Mouse (Mus musculus) right cerebral cortex, postnatal 4 days (tissue): ENCODE results near the gene Bsg.

Source experiments
- DNase-seq: peaks from one replicate; pipeline ENCODE4 v3.0.0-alpha.2; 2022

Bsg gene

DNA sequence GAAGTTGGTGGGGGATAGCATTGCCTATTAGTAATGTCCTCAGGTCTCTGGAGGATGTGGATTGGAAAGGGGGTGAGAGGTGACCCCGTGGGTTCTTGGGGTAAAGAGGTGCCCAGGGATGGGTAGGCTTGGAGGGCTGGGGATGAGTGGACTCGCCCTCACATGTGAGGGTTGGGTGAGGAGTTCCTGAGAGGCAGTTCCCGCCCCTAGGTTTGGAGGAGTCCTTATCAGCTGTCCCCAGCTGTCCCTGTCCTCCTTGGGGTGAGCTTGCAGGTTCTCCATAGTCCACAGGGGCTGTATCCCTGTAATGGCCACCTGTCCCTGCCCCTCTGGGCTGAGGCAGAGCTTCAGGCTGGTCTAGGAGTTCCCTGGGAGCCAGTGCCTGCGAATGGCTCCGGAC, 1.7 kb downstream of the Bsg start:
- DNase-seq = no peak

DNA sequence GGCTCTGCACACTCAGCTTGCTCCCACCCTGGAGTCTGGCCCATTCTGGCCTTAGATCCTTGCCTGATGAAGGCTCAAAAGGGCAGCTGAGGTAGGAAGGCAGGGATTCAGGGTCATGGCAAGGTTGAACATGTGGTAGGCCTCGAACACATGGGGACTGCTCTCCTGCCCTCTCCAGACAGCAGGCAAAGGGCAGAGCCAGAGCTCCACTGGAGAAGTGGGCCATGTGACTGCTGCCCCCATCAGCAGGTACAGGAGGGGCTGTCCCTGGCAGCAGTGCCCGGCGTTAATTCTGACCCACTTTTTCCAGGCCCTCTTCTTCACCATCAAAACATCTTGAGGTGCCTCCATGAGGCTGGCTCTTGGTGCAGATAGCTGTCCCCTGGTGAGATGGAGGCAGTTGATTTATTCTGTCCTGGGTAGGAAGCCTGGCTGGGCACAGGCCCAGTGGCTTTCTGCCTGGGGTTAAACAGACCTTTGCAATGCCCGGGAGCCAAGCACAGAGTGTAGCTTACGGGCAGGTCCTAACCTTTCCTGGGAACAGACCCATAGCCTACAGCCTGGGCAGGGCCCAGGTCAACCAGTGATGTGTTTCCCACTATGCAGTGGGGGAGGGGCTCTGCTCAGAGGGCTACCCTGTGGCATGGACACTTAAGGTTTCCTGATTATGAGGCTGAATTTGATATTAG, 2.3 kb downstream of the Bsg start:
- no peak for DNase-seq

DNA sequence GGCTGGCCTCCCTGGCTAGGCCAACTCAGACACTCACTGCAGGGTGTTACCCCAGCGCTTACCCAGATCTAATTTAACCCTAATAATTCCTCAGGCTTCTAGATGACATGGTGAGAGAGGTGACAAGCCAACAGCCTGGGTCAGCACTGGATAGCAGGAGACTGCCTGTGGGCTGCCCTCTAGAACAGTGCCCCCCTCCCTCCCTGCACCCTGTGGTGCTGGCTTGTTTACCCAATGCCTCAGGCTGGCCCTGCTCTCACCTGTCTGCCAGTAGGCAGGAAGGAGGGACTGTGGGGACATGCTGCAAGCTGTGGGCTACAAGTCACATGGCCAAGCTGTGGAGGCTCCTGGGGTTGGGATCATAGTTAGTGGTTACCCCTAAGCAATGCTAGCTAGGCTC, 2.9 kb downstream of the Bsg start:
- DNase-seq = no peak

DNA sequence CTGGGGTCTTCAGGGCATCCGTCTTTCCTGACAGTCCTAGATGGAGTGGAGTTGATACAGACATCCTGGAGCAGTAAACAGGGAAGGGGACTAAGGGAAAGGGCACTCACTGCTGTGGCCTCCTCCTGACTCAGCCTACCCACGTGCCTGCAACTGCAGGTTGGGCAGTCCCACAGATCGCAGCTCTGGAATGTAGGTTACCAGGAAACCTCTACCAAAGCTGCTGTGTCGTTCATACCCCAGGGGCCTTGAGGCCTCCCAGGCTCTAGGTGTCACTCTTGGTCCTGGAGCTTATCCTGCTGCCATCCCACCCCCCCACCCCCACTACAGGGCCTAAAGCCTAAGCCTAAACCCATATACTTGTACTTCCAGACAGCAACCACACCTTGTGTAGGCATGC, 3.5 kb downstream of the Bsg start:
- DNase-seq = no peak

DNA sequence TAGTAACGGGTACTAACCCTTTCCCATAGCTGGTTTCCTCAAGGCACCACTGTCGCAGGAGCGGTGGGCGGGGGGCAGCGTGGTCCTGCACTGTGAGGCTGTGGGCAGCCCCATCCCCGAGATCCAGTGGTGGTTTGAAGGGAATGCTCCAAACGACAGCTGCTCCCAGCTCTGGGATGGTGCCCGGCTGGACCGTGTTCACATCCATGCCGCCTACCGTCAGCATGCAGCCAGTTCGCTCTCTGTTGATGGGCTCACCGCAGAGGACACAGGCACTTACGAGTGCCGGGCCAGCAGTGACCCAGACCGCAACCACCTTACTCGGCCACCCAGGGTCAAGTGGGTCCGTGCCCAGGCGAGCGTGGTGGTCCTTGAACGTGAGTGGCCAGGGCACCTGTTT, 4.4 kb downstream of the Bsg start:
- no peak for DNase-seq

DNA sequence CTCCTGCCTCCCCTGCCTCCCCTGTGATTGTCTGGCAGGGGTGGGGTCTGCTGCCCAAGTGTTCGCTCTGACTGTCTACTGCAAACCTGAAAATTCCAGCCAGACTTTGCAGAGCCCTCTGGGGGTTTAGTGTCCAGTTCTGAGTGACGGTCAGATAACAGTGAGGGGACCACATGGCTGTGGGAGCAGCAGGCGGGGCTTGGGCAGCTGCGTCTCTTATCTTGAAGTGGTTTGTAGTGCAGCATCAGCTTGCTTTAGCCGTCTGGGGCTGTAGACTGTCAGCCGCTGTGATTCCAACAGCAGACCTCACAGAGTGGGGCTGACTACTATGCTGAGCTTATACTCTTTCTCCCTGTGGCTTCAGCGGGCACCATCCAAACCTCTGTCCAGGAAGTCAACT, 5.0 kb downstream of the Bsg start:
- DNase-seq = no peak

DNA sequence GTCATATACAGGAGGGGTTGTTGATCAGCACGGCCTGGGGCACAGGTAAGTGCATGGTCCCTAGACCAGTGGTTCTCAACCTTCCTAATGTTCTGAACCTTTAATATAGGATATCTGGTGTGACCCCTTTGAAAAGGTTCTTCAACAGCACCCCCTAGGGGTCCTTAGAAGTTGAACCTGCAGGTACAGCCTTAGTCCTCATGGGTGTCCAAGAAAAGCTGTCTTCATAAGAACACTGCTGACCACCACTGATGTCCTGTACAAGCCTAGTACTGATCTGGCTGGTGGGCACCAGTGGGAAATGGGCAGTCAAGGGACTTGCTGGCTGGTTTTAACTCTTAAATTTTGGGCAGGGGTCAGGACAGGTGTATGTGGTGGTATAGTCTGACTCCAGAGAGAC, 7.7 kb downstream of the Bsg start:
- no peak for DNase-seq

DNA sequence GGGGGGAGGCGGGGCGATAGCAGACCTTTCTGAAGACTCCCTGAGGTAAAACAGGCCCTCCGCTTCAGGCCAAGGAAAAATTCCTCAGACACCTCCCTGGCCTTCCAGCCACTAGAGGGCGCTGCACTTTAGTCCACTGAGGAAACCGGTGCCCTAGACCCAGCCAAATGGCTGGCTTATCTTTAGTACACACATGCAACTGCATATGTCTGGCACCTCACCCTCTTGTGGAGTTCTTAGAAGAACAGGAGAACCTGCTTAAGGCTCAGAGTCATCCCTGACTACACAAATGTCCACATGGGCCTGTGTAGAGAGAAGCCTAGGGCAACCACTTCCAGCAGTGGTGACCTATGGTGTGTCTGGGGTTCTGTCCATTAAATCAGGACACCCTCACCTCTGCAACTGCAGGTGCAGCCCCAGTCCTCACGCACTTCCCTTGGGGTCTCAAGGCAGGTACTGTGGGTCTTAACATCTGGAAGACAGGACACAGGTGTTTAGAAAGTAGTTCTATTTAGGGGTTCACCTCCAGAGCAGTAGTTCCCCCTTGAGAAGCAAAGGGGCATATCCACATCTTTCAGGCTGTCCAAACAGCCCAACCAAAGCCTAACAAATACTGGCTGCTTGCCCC, 8.3 kb downstream of the Bsg start:
- peak; percentile 90 for DNase-seq

DNA sequence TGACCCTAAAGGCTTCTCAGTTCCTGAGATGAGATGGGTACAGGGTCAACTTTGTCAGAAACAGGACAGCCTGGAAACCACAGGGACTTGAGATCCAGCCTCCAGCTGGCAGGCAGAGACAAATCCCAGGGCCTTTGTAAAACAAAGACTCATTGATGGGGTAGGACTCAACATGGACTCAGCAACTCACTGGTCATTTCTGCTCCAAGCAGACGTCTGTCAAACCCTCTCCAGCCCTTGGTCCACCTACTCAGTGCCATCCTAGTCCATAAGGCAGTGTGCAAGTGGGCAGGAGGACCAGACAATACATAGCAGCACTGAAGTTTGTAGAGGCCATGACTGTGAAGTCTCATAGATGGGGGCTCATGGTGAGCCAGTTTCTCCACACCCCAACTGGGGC, 8.9 kb downstream of the Bsg start:
- no peak for DNase-seq

DNA sequence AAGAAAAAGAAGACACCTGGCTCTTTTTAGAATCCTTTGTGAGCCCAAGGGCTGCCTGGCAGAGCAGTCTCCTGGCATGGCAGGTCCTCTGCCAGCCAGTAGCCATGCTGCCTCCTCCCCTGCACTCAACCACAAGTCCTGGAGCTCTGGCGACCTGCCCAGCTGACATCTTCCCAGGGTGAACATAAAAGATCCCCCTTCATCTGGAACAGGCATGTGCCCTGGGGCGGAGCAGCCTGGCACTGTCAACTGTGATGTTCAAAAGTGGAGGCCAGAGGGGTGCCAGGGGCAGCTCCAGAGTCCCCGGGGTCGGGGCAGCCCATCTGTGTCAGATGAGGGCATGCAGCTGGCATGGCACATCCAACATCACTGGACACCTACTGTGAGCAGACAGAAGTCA, 10.7 kb downstream of the Bsg start:
- DNase-seq = peak; percentile 53

DNA sequence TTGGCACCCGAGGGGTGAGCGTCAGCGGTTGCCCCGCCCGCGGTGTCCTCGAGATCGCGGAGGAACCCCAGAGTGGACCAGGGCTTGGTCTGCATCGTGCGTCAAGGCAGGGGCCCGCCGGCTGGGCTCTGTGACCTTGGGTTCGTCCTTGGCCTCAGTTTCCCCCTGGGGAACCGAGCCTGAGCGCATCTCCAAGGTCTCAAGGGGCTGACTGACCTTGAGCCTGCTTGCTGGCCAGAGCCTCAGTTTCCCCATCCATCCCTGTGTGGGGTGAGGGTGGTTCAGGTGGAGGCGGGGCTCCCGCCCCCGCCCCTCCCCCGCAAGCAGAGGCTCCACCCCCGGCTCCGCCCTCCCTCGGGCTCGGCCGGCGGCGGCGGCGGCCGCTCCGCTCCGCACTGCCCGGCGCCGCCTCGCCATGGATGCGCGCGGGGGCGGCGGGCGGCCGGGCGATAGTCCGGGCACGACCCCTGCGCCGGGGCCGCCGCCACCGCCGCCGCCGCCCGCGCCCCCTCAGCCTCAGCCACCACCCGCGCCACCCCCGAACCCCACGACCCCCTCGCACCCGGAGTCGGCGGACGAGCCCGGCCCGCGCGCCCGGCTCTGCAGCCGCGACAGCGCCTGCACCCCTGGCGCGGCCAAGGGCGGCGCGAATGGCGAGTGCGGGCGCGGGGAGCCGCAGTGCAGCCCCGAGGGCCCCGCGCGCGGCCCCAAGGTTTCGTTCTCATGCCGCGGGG, 12.1 kb downstream of the Bsg start, which contains the start of gene Hcn2:
Hcn2 (plus strand) TSS at position 381 of the 734 bp plus-strand sequence.
- DNase-seq = peak; percentile 44

DNA sequence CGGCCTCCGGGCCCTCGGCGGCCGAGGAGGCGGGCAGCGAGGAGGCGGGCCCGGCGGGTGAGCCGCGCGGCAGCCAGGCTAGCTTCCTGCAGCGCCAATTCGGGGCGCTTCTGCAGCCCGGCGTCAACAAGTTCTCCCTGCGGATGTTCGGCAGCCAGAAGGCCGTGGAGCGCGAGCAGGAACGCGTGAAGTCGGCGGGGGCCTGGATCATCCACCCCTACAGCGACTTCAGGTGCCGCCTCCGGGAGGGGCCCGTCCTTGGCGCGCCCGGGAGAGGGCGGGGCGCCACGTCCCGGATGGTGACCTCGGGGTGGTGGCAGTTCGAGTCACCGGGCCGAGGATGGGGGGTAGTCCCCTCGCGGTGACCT, 12.7 kb downstream of the Bsg start:
- DNase-seq = peak; percentile 51

DNA sequence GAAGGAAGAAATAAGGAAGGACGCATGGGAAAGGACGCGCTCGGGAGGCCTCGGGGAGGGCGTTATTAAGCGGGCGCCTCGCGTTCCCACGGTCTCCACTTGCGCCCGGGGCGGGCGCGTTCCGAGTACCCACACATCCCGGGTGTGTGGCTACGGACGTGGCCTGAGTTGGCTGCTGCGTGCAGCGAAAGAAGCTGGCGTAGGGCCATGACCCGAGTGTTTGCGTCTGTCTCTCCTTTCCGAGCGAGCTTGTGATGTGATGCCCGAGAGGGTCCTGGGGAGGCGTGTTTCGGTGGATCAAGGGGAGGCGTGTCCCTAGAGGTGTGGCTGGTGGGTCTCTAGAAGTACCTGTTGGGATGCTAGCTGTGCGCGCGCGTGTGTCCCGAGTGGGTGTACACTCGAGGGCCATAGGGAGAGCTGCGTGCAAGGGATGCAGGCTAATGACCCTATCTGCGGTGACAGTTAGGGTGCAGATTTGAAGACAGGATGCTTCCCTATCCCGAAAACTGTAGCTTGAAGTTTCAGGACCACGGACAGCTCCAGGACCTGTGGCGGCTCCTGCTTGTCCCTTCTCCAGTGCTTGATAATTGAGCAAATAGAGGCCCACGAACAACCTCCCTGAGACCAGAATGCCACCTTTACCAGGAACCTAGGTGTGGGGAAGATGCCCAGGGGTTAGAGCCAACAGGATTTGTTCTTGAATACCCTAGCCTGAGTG, 13.5 kb downstream of the Bsg start:
- DNase-seq = peak; percentile 58

DNA sequence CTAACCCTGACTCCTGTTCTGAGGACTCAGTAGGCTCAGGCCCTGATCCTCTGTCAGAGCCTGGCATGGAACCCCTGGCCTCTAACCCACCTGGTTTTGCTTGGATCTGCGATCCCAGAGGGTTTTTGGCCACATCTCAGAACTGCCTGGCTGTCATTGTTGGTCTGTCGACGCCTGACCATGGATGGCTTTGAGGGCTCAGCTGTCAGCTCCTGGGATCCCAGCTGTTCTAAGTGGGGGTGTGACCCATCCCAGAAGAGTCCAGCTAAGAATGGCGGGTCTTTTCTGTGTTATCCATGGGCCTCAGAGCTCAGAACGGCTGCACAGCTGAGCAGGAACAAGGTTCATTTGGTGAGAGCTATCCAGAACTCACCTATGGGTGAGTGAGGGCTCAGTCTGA, 16.8 kb downstream of the Bsg start:
- no peak for DNase-seq

DNA sequence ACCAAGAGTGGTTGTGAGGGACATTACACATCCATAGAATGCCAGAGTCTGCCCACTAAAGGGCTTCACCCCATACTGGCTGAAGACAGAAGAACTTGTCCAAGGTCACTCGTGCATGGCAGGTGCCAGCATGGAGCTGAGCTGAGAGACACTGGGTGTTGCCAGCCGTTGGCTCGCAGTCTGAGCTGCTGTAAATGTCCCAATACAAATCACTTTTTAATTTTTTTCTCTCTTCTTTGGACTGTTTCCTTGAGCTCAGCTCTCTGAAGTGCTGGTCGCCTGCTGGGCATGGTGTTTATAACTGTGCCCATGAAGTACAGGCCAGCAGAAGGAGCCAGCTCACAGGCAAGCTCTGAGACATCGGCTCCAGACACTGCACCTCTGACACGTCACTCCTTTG, 18.8 kb downstream of the Bsg start:
- no peak for DNase-seq

DNA sequence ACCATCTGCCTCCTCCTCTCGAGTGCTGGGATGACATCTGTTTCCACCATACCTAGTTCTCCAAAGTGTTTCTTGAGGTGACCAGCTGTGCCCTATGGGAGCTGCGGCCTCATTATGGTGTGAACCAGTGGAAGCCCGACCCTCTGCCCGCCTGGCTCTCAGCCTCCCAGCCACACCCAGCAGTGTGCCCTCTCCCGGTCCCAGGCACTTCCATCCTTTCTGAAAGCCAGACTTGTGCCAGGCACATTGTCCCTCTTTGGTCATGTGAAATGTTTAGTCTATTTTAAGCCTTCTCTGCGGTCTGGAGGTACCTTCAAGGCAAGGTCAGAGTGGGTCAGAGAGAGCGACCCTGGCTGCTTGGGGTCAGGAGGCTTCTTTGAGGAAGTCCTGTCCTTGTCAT, 19.4 kb downstream of the Bsg start:
- DNase-seq = no peak

DNA sequence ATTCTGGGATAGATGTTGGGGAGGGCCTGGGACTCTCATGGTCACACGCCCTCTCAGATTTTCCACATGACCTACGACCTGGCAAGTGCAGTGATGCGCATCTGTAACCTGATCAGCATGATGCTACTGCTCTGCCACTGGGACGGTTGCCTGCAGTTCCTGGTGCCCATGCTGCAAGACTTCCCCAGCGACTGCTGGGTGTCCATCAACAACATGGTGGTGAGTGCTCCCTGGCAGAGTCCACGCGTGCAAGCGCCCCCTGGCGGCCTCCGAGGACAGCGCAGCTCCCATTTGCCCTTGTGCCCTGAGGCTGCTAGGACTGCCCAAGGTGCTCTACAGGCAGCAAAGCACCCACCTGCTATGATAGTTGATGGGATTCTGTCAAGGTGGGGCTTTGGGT, 21.8 kb downstream of the Bsg start:
- DNase-seq = no peak

DNA sequence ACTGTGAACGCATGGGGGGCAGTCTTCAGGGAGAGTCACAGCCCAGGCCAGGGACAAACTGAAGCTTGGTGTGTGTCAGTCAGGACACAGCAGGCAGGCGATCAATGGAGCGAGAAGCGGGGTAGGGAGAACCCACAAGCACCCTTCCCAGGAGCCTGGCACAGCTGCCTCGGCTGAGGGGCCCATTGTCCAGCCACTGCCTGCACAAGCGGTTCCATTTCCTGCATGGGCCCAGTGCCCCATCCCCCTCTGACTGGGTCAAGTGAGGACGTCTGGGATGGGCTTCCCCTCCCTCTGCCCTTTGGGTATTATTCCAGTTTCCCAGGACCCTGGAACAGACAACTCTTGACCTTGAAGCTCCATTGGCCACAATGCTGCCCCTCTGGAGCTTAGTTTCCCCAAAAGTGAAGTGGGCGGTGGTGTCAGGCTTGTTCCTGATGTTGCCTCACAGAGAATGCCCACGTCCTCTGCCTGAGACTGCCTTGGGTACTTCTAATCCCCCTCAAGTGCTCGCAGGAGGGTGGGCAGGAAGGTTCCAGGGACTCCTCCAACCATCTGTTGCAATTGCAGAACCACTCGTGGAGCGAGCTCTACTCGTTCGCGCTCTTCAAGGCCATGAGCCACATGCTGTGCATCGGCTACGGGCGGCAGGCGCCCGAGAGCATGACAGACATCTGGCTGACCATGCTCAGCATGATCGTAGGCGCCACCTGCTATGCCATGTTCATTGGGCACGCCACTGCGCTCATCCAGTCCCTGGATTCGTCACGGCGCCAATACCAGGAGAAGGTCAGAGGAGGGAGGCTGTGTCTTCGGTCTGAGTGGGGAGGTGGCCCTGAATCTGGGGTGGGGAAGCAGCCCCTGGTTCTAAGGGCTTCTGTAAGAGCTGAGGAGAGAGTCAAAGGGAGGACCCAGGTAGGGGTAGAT, 24.3 kb downstream of the Bsg start:
- no peak for DNase-seq

DNA sequence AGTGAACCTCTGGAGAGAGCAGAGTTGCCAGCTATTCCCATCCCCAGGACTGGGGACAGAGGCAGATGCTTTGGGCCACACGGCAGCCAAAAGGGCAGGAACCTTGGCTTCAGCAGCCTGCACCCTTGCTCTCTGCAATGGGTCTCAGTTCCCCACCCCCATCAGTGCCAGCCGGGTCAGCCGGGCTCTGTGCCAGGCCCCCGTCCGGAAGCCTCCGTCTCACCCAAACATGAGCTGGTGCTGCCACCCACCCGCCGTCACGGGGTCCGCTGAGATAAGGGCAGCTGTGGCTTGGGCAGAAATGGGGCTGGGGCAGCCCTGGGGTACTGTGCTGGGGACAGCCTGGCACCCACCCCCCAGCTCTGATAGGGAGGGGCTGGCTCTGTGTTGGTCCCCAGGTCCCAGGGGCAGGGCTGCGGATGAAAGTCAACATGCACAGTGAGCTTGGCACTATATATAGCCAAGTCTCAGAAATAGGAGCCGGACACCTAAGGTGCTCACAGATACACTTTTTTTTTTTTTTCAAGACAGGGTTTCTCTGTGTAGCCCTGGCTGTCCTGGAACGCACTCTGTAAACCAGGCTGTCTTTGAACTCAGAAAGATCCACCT, 25.2 kb downstream of the Bsg start:
- no peak for DNase-seq

DNA sequence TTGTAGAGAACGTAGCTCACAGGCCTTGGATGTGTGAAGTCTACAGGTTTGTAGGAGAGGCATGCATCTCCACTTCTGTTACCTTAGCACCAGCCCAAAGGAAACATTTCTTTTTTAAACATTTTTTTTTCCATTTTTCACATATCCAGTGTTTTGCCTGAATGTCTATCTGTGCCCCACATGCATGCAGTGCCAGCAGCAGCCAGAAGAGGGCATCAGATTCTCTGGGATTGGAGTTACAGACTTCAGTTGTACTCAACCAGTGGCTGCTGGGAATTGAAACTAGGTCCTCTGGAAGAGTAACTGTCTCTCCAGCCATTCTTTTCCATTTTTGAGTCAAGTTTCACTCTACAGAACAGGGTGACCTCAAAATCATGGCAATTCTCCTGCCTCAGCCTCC, 28.2 kb downstream of the Bsg start:
- DNase-seq = peak; percentile 56

DNA sequence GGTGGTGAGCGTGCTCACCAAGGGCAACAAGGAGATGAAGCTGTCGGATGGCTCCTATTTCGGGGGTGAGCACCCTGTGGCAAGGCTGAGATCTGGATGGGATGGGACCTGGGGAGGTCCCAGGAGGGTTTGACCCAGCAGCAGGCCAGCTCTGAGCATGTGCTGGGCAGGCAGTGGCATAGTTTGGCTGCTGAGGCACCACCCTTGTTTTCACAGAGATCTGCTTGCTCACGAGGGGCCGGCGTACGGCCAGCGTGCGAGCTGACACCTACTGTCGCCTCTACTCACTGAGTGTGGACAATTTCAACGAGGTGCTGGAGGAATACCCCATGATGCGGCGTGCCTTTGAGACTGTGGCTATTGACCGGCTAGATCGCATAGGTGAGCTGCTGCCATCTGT, 29.6 kb downstream of the Bsg start:
- no peak for DNase-seq

DNA sequence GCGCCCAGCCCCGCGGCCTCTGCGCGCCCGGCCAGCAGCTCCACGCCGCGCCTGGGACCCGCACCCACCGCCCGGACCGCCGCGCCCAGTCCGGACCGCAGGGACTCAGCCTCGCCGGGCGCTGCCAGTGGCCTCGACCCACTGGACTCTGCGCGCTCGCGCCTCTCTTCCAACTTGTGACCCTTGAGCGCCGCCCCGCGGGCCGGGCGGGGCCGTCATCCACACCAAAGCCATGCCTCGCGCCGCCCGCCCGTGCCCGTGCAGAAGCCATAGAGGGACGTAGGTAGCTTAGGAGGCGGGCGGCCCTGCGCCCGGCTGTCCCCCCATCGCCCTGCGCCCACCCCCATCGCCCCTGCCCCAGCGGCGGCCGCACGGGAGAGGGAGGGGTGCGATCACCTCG, 31.1 kb downstream of the Bsg start:
- no peak for DNase-seq
